Mouse (Mus musculus): ENCODE data around the gene Slc25a25. TPM values are rescaled to one million over a fixed set of nuclear protein-coding genes. Genes with fewer than 3 reads are reported as not detected.
"Not testable (repeated sequence)": the region's sequence is repeated elsewhere in the genome, so short reads cannot be mapped to it uniquely, and the experiment has no call there.

Gene Slc25a25
- total RNA-seq (2017), result 27.4 to 47.7 TPM (median 28.0 TPM) in 3 replicates

DNA sequence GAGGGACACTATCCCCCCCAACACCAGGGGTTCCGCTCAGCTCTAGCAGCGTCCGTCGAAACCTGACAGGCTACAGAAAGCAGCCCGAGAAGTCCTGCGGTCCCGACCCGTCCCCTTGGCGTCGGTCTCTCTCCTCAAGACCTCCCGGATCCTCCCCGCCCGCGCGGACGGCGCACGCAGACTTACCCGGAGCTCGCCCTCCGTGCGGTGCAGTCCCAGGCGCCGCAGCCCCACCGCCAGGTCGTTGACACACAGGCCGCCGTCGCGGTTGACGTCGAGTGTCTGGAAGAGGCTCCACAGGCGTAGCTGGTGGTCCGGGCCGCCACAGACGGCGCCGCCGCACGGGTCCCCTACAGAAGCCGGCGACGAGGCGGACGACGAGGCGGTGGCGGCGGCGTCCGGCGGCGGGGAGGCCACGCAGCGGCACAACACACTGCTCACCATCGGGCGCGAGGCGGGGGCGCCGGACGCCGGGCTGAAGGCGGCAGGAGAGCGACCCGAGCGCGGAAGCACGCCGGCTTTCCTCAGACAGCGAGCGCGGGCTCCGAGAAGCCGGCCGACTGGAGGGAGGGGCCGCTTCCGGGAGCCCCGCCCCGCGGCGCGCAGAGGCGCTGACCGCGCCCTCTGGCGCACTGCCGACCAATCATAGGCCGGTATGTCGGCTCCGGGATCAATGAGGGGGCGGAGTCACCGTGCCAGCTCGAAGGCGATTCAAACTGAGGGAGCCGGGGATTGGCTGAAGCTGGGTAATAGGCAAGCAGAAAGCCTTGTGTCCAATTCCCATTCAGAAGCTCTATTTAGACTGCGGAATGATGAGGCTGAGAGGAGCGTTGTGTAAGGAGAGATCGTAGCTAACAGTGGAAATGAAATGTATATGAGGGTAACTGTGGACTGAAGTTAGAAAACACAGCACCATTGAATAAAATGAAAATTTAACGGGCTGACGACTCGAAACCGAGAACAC, at the start of gene Slc25a25:
Gene Slc25a25, minus strand, starts transcription at position 565 of the 964 bp plus-strand sequence.
- ATAC-seq (replicated peaks; ENCODE audit: insufficient number of reproducible peaks, low FRiP score, low TSS enrichment, poor library complexity, severe bottlenecking), result peak; percentile 78

GRCm38 (mm10) chr2:32500461-32500860, 49.2 kb upstream of the Slc25a25 start:
- ATAC-seq (replicated peaks; ENCODE audit: insufficient number of reproducible peaks, low FRiP score, low TSS enrichment, poor library complexity, severe bottlenecking), result no peak

- ATAC-seq (replicated peaks; ENCODE audit: insufficient number of reproducible peaks, low FRiP score, low TSS enrichment, poor library complexity, severe bottlenecking), result no peak
These were observed 48.1 kb upstream of the Slc25a25 start for GRCm38 (mm10) chr2:32499365-32499764.

GRCm38 (mm10) chr2:32496190-32496589, 44.9 kb upstream of the Slc25a25 start:
- 0 out of 2 replicates have a peak, but pooled peaks have one; percentile 7 for ATAC-seq (replicated peaks; ENCODE audit: insufficient number of reproducible peaks, low FRiP score, low TSS enrichment, poor library complexity, severe bottlenecking)

DNA sequence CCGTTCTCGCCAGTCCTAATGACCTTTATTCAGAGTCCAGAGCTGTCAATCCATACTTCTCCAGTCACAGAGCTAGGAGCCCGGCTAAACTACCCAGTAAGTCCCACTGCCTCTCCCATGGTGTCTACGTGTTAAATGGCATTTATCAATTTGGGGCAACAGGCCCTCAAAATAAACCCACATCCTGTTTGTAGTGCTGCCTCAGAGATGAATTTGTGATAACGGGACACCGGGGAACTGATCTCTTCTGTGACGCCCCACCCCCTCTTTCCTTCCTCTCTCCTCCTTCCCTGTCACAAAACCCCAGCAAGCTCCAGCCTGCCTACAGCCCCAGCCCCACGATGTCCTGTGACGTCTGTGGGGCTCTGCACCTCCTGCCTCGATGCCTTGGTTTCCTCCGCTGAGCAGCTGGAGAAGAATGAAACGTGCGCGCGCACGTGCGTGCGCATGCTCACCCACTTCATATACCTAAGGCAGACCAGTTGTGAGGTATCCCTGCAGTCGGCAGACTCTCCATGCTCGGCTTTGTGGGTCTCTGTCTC, 44.0 kb upstream of the Slc25a25 start:
- peak; percentile 65 for ATAC-seq (replicated peaks; ENCODE audit: insufficient number of reproducible peaks, low FRiP score, low TSS enrichment, poor library complexity, severe bottlenecking)

DNA sequence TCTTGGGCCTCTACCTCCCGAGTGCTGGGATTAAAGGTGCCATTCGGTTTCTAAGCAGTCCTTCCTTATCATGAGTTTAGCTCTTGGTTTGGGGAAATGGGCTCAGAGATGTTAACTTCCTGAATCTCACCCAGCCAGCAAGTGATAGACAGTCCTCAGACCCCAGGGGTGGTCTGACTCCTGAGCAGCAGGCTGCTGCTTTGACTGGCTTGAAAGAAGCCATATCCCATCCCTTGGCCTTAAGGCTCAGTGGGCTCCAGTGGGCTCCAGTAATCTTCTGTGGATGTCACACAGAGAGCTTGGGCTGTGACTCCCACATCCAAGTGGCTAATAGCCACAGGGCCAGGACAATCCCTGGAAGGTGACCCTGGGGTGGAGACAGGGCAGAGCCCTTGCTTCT, 43.3 kb upstream of the Slc25a25 start:
- no peak for ATAC-seq (replicated peaks; ENCODE audit: insufficient number of reproducible peaks, low FRiP score, low TSS enrichment, poor library complexity, severe bottlenecking)

- peak; percentile 23; the same call in 1 of the 2 replicates for ATAC-seq (replicated peaks; ENCODE audit: insufficient number of reproducible peaks, low FRiP score, low TSS enrichment, poor library complexity, severe bottlenecking)
These were observed 42.1 kb upstream of the Slc25a25 start for GRCm38 (mm10) chr2:32493301-32493701.

DNA sequence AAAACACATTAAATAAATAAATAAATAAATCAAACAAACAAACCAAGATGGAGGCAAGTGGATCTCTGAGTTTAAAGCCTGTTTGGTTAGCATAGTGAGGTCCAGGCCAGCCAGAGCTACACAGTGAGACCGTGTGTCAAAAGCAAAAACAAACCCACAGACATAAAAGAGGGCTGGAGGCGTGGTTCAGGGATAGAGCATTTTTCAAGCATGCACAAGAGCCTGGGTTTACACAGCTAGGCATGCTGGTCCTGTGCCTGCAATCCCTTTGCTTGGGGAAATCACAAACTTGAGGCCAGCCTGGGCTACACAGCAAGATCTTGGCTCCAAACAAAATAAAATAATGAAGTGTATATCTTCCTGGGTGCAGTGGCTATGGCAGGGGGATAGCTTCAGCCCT, 41.4 kb upstream of the Slc25a25 start:
- no peak for ATAC-seq (replicated peaks; ENCODE audit: insufficient number of reproducible peaks, low FRiP score, low TSS enrichment, poor library complexity, severe bottlenecking)

DNA sequence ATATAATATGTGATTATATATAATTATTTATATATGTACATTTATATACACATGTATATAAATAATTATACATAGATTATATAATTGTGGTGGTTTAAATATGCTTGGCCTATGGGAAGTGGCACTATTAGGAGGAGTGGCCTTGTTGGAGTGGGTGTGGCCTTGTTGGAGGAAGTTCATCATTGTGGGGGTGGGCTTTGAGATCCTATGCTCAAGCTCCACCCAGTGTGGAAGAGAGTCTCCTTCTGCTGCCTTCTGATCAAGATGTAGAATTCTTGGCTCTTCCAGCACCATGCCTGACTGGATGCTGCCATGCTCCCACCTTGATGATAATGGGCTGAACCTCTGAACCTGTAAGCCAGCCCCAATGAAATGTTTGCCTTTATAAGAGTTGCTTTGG, 39.5 kb upstream of the Slc25a25 start:
- ATAC-seq (replicated peaks; ENCODE audit: insufficient number of reproducible peaks, low FRiP score, low TSS enrichment, poor library complexity, severe bottlenecking), result not testable (repeated sequence)

DNA sequence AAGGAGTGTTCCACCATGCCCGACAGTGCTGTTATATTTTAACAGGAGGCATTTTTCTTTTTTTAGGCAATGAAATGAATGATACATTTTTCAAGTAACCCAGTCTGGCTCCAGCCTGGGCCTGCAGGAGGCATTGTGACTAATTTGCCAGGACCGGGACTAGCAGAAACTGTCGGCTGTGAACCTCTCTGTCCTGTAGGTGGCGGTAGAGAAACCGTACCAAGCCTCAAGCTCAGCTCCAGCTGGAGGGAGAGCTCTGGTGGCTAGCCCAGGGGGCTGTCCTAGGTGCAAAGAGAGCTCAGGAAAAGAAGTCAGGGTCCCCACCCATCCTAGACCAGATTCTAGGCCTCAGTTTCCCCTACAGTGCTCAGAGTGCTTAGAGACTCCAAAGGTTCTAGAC, 37.4 kb upstream of the Slc25a25 start:
- ATAC-seq (replicated peaks; ENCODE audit: insufficient number of reproducible peaks, low FRiP score, low TSS enrichment, poor library complexity, severe bottlenecking), result peak; percentile 72; the same call in 1 of the 2 replicates

DNA sequence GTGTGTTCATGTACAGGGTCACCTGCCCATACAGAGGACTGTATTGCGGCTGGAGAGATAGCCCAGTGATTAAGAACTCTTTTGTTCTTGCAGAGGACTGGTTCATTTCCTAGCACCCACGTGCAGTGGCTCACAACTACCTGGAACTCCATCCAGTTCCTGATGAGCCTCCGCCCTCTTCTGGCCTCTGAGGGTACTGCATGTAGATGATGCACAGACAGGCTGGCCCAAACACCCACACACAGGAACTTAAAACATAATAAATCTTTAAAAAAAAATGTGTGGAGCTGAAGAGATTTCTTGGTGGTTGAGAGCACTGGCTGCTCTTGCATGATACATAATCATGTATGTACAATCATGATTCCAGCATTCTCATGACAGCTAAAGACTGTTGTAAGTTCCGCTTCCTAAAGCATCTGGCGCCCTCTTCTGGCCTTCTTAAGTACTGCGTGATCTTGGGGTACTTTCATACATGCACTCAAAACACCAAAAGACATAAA, 35.9 kb upstream of the Slc25a25 start:
- peak; percentile 64 for ATAC-seq (replicated peaks; ENCODE audit: insufficient number of reproducible peaks, low FRiP score, low TSS enrichment, poor library complexity, severe bottlenecking)

GRCm38 (mm10) chr2:32486155-32486554, 34.9 kb upstream of the Slc25a25 start:
- ATAC-seq (replicated peaks; ENCODE audit: insufficient number of reproducible peaks, low FRiP score, low TSS enrichment, poor library complexity, severe bottlenecking), result no peak

GRCm38 (mm10) chr2:32485751-32486150, 34.5 kb upstream of the Slc25a25 start:
- no peak for ATAC-seq (replicated peaks; ENCODE audit: insufficient number of reproducible peaks, low FRiP score, low TSS enrichment, poor library complexity, severe bottlenecking)

DNA sequence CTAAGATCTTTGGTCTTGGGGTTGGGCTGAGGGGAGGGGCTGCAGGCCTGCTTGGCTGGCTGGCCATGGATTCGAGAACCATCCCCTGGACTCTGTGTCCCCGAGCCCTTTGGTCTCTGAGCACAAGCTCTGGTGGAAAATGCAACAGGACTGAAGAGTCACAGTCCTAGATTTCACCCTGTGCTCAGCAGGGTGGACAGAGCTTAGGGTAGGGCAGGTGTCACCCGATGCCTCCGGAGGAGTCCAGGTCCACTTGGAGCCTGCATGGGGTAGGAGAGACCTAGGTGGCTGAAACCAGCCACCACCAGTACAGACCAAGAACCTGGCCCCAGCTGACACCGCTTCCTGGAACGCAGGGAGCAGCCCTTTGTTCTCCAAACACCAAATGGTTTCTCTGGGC, 33.7 kb upstream of the Slc25a25 start:
- ATAC-seq (replicated peaks; ENCODE audit: insufficient number of reproducible peaks, low FRiP score, low TSS enrichment, poor library complexity, severe bottlenecking), result no peak

GRCm38 (mm10) chr2:32483179-32483875, 32.1 kb upstream of the Slc25a25 start:
- ATAC-seq (replicated peaks; ENCODE audit: insufficient number of reproducible peaks, low FRiP score, low TSS enrichment, poor library complexity, severe bottlenecking), result no peak

- no peak for ATAC-seq (replicated peaks; ENCODE audit: insufficient number of reproducible peaks, low FRiP score, low TSS enrichment, poor library complexity, severe bottlenecking)
These were observed 31.1 kb upstream of the Slc25a25 start for GRCm38 (mm10) chr2:32482351-32482750.

DNA sequence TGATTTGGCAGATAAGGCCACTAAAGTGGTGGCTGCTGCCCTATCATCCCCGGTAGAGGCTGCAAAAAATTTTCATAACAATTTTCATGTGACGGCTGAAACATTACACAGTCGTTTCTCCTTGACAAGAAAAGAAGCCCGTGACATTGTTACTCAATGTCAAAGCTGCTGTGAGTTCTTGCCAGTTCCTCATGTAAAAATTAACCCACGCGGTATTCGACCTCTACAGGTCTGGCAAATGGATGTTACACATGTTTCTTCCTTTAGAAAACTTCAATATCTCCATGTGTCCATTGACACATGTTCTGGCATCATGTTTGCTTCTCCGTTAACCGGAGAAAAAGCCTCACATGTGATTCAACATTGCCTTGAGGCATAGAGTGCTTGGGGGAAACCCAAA, 24.1 kb upstream of the Slc25a25 start:
- ATAC-seq (replicated peaks; ENCODE audit: insufficient number of reproducible peaks, low FRiP score, low TSS enrichment, poor library complexity, severe bottlenecking), result not testable (repeated sequence)

DNA sequence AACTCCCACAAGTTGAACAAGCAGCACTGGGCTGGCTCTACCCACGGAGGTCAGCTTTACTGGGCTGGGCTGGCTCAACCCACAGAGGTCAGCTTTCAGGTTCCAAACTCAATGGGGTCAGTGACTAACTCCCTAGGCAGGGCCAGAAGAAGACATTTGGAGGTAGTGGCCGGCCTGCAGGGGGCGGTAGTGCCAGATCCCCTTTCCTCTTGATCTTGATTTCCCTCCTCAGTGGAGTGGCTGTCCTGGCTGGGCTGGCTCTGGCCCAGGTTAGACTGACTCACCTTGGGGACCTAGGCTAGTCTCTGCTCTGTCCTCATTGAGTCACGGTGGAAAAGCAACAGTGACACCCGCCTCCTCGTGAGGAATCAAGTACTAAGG, 20.4 kb upstream of the Slc25a25 start:
- ATAC-seq (replicated peaks; ENCODE audit: insufficient number of reproducible peaks, low FRiP score, low TSS enrichment, poor library complexity, severe bottlenecking), result 0 out of 2 replicates have a peak, but pooled peaks have one; percentile 27

- ATAC-seq (replicated peaks; ENCODE audit: insufficient number of reproducible peaks, low FRiP score, low TSS enrichment, poor library complexity, severe bottlenecking), result no peak
These were observed 19.9 kb upstream of the Slc25a25 start for GRCm38 (mm10) chr2:32471001-32471680.
